Mouse (Mus musculus) activated CD4-positive, CD25-positive, alpha-beta regulatory T cell, adult 4 months (primary cell): ENCODE results near the gene Cdkal1. TPM values are rescaled to one million over a fixed set of nuclear protein-coding genes. Genes with fewer than 3 reads are reported as not detected.

Experiments
- ATAC-seq: one replicate; pipeline ENCODE4 v1.8.0; 2017
- polyA plus RNA-seq, 2 experiments: library from polyadenylated mRNA; unstranded; fragments of 100-300 nt; shearing (Covaris generic); gene quantifications; one replicate each; pipeline ENCODE4 v1.2.1; 2017

Cdkal1 gene
- polyA plus RNA-seq, 2 experiments from 2014 or later = 28.7 to 40.9 TPM

DNA sequence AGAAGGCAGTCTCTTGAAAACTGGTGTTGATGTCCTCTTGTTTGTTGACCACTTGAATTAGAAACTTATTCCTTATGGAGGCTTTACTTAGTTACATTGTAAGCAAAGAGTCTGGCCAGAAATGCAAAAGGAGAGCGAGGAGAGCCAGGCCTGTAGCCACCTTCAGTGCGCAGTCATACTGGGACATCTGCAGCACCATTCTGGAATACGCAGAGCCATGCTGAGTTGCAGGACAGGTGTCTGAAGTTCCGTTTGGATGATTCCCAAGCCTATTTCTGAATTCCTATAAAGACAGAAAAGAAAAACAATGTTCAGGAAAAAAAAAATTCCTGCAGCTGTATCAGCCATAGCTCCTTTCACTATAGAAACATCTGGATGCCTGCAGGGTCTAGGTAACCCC, 529.5 kb downstream of the Cdkal1 start:
- ATAC-seq = no peak

- ATAC-seq = no peak
These were observed 535.1 kb downstream of the Cdkal1 start for GRCm38 (mm10) chr13:29320421-29320820.

DNA sequence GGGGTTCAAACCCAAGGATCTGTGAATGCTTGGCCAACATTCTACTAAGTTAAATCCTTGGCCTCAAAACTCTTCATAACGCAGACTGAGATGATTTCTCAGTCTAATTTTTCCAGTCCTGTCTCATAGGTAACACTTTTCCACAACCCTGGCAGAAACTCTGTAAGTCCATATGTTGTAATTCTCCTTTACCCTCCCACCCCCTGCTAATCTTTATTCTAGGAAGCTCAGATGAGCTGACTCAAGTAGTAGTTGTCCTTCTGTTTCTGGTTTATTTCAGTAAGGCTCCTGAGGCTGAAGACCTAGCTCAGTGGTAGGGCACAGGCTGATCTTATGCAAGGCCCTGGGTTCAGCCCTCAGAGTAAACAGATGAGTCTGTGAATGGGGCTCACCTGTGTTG, 537.8 kb downstream of the Cdkal1 start:
- ATAC-seq = no peak

DNA sequence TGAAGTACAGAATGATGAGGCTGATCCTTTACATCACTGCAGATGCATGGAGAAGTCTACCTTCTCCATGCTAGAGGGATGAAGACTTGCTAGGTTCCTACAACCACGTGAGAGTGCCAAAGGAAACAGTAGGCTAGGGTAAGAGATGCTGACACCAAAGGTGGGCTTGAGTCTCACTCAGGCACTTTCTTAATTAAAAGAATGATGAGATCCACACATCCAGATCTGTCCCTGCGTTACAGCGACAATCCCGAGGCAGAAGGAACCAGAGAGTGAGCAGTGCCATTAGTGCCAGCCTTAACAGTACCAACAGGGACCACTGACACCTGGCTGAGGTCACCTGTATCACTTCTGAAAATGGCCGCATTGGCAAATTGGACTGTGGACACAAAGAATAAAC, 539.2 kb downstream of the Cdkal1 start:
- no peak for ATAC-seq

- ATAC-seq = no peak
These were observed 543.4 kb downstream of the Cdkal1 start for GRCm38 (mm10) chr13:29312026-29312425.

DNA sequence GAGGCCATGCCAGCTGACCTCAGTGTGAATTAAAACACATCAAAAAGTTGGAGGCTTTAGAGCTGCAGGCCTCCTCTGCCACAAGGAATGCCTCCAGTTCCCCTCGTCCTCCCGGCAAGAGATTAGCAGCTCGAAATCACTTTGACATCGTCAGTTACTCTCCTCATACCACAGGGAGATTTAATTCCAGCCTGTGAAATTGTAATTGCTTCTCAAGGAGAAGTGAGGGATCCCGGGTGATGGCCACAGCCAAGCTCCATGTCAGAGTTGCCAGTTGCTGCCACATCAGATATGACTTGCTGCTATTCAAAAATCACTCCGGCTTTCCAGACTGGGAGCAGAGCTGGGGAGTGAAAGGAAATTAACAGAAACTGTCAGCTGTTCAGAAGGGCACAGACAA, 548.1 kb downstream of the Cdkal1 start:
- ATAC-seq = no peak

GRCm38 (mm10) chr13:29292608-29293240, 562.8 kb downstream of the Cdkal1 start:
- ATAC-seq = no peak

DNA sequence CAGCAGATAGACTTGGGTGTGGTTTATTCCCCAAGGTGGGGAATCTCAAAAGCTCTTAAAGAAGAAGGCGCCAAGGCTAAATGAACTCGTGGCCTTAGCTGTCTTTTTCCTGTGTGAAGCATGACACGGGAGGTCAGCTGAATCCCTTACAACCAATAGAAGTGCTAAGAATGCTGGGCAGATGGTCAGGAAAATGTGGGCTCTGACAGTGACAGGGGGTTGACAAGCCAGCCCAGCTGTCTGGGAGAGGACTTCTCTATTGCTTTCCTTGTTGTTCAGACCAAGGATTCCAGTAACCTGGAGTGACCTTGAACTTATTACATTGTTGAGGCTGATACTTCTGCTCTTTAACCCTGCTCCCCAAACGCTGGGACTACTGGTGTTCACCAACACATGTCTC, 564.9 kb downstream of the Cdkal1 start:
- no peak for ATAC-seq

- ATAC-seq = no peak
These were observed 570.4 kb downstream of the Cdkal1 start for GRCm38 (mm10) chr13:29285058-29285457.

GRCm38 (mm10) chr13:29281556-29281955, 573.9 kb downstream of the Cdkal1 start:
- ATAC-seq = no peak

- ATAC-seq = no peak
These were observed 577.3 kb downstream of the Cdkal1 start for GRCm38 (mm10) chr13:29278156-29278555.

- ATAC-seq = no peak
These were observed 581.2 kb downstream of the Cdkal1 start for GRCm38 (mm10) chr13:29274296-29274695.

DNA sequence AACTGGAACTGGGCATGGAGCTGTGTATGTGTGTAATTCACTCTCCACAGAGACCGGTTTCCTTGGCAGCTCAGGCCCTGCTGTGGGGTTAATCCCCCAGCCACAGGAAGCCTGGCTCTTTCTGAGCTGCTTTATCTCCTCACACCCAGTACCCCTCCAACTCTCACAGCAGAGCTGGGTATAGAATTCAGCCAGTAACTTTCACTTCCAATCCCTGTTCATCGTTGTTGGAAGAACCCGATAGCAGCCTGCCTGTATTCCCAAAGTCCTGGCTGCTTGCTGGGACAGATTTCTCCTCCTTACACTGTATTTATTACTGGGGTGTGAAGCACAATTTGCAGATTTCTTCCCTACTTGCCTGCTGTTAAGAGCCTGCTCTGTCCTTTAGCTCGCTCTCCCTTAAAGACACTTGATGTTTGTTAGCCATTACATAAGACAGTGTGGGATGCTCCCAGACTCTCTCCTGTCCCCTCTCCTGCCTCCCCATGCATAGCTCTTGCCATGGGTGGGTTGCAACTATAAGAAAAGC, 581.7 kb downstream of the Cdkal1 start:
- ATAC-seq = no peak

- no peak for ATAC-seq
These were observed 584.0 kb downstream of the Cdkal1 start for GRCm38 (mm10) chr13:29271451-29271850.

DNA sequence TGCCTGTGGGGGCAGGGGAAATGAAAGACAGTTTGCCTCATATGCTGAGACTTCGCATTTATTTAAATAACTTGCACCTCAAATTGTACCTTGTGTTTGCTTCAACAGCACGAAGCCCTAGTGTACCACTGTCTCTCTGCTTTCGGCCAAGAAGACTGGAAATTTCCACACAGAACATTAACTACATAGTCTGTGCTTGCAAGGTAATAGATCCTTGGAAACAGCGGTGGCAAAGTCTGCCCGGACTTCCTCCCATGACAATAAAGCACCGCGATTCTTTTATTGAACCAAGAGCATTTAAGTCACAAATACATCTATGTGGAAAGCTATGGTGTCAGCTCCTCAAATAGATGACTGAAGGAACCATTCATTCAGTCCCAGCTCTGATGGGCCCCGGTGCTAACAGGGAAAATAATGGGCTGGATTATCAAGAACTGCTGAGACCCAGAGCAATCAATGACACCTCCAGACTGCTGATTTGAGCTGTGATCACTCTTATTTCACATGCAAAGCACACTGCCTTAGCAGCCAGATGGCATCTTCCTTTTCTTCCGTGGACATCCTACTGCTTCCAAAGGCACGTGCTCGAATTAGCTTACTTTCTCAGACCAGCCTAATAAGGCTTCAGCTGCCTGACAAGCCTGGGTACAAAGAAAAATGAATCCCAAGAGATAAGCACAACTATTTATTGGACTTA, 591.3 kb downstream of the Cdkal1 start:
- no peak for ATAC-seq

- no peak for ATAC-seq
These were observed 593.3 kb downstream of the Cdkal1 start for GRCm38 (mm10) chr13:29262164-29262563.

DNA sequence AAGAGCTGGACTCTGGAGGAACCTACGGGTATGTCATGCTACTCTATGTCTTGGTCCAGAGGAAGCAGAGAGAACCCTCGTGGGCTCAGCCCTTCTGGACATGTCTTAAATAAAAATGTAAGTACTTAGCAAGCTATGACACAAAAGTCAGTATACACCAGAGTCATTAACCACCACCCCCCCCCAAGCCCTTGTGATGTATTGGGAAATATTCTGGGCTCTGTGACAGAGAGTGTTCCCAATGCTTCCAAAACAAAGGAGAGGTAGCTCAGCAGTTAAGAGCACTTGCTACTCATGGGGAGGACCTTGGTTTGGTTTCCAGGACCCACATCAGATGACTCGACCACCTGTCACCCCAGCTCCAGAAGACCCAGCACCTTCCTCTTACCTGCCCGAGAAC, 606.9 kb downstream of the Cdkal1 start:
- ATAC-seq = no peak

DNA sequence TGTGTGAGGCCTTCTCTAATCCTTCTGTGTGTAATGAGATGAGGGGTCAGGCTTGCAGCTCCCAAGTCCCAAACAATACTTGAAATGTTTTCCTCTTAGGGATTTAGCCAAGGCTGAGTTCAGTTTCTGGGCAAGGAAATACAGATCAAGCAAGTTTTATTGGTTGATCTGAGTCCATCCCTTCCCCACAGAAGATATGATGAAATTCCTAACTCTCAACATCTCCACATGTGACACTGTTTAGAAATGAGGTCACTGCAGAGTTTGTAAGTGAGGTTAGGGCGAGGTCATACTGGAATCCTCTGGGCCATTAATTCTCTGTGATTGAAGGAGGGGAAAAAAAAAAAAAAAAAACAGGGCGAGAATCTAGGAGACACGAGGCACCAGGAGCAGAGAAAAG, 607.7 kb downstream of the Cdkal1 start:
- ATAC-seq = no peak

DNA sequence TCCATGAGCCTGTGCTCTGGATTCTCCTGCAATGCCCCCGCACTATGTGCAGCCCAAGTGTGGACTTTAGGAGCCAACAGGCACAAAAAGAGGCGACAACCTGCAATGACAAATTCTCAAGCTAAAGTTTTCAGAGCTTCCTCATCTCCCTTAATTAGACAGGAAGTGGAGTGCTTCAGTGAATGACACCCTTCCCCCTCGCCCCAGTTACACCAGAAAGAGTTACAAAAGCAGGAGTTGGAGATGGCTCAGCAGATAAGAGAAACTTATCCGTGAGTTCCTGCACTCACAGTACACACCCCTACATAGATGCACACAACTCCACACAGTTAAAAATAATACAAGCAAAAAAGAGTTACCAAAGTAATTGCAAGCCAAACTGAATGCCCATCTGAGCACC, 620.4 kb downstream of the Cdkal1 start:
- ATAC-seq = no peak

- no peak for ATAC-seq
These were observed 621.0 kb downstream of the Cdkal1 start for GRCm38 (mm10) chr13:29234442-29234841.

- no peak for ATAC-seq
These were observed 621.5 kb downstream of the Cdkal1 start for GRCm38 (mm10) chr13:29233970-29234369.

DNA sequence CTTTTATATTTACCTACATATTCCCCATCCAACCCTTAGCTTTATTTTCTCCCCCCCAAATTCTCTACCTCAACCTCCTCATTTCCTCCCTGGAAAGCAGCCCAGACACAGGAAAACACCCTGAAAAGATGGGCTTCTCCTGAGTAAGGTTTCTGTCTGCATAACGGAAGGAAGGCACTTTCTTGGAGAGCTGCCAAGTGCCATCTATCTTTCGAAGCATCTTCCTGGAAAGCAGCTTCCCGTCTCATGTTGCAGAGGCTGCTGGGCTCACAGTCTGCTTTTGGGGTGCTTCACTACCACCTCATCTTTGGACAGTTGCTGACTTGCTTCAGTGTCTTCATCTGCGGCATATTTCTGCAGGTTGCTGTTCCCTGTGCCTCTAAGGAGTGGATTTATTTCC, 622.8 kb downstream of the Cdkal1 start:
- no peak for ATAC-seq

DNA sequence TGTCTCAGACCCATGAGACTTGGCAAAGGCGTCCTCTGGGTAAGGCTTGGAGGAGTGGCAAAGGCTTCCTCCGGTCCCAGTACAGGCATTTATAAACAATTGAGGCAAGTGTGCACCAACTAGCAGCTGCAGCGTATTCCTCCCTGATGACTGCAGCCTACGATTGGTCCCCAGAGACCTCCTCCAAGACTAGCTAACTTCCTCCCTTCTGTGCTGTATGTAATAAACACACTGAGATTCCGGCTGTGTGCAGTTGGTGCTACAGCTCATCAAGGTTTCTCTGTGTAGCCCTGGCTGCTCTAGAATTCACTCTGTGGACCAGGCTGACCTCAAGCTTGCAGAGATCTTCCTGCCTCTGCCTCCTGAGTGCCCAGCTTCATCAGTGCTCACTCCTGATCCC, 630.7 kb downstream of the Cdkal1 start:
- ATAC-seq = no peak

DNA sequence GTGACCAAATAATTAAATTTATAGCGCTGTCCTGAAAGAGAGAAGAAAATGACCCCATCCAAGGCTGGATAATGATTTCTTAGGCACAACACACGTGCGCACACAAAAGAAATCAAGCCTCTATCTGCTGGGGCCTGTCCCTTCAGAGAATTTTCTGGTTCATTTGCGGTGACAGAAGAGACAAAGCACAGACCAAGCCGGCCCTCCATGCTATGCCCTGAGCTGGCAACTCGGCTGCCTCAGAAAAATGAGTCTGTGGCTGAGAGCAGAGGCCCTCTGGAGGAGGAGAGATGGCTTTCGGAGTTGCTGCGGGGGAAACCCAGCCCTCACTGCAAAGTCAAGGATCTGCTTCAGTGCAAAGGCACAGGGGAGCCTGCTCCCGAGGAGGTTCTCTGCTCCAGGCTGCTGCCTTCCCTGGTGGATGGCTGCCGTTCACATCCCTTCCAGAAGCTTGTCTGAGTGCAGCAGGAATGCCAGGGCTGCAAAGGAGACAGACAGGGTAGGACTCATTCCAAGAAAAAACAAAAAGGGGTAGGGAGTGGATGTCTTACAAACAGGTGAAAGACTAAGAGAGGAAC, 633.1 kb downstream of the Cdkal1 start:
- no peak for ATAC-seq
